Mouse (Mus musculus) heart, postnatal 10 days (tissue): ENCODE measurements around the gene Nutm1. TPM values are rescaled to one million over a fixed set of nuclear protein-coding genes. Genes with fewer than 3 reads are reported as not detected.

ENCODE experiments used
- DNase-seq, 2 experiments: peaks; one replicate each; pipeline ENCODE4 v3.0.0; 2021
- intact Hi-C: fragments of 180-260 bp; cut with DNase I; formaldehyde crosslinking; loops from one replicate; pipeline ENCODE4 v1.15.1; 2025
- total RNA-seq, 2 experiments: library from RNA; stranded (reverse); gene quantifications; 2 replicates each; pipeline ENCODE4 v1.2.3; 2021

The Nutm1 gene
- total RNA-seq, 2 experiments from 2014 or later: not detected

GRCm38 (mm10) chr2:112210699-112211098, 48.4 kb downstream of the Nutm1 start:
- no peak for DNase-seq

GRCm38 (mm10) chr2:112210142-112210541, 48.9 kb downstream of the Nutm1 start:
- intact Hi-C loops: no loop called here
- DNase-seq: peak; percentile 87 to 88

More at GRCm38 (mm10) chr2:112210699-112211098, 48.4 kb downstream of the Nutm1 start:
- intact Hi-C loops: no loop called here

- no peak for DNase-seq
- intact Hi-C loops: no loop called here
Observed at GRCm38 (mm10) chr2:112203056-112203455, 56.0 kb downstream of the Nutm1 start.

Other genes starting within 250 kb of the Nutm1 start
- gene Olfr1310, start 246.6 kb downstream of the Nutm1 start, total RNA-seq: not detected
- not detected for gene Olfr1311, start 234.9 kb downstream of the Nutm1 start, total RNA-seq
- not detected for gene Olfr1312, start 209.1 kb downstream of the Nutm1 start, total RNA-seq
- gene Olfr1313, start 181.4 kb downstream of the Nutm1 start, total RNA-seq: not detected
- gene Olfr1314, start 162.5 kb downstream of the Nutm1 start, total RNA-seq: not detected
- gene Olfr1315-ps1, start 143.9 kb downstream of the Nutm1 start, total RNA-seq: not detected
- gene Olfr1316, start 124.3 kb downstream of the Nutm1 start, total RNA-seq: not detected
- gene Olfr1317, start 119.0 kb downstream of the Nutm1 start, total RNA-seq: not detected
- not detected for gene Olfr1318, start 105.1 kb downstream of the Nutm1 start, total RNA-seq
- 1 to 10 TPM; 5.8 to 6.0 TPM for gene Lpcat4, start 19.8 kb downstream of the Nutm1 start, total RNA-seq
- gene Nop10, start 2.6 kb upstream of the Nutm1 start, total RNA-seq: 10 to 100 TPM; 63.9 to 67.6 TPM
- gene Slc12a6, start 6.5 kb upstream of the Nutm1 start, total RNA-seq: 10 to 100 TPM; 37.1 to 43.3 TPM
- gene Gm21985, start 7.0 kb upstream of the Nutm1 start, total RNA-seq: 1 to 10 TPM in 1 of 2 experiments, under 1 TPM in 1; 0.31 to 1.3 TPM
- gene Emc4, start 108.7 kb upstream of the Nutm1 start, total RNA-seq: 10 to 100 TPM; 66.9 to 71.3 TPM
- 10 to 100 TPM in 1 of 2 experiments, 1 to 10 TPM in 1; 9.4 to 10.8 TPM for gene Katnbl1, start 119.9 kb upstream of the Nutm1 start, total RNA-seq
- 10 to 100 TPM; 15.5 to 16.8 TPM for gene Emc7, start 195.7 kb upstream of the Nutm1 start, total RNA-seq
- not detected for gene Chrm5, start 221.5 kb upstream of the Nutm1 start, total RNA-seq
- gene Aven, start 233.7 kb upstream of the Nutm1 start, total RNA-seq: 10 to 100 TPM; 14.4 to 15.8 TPM